Mouse (Mus musculus) bone marrow, adult 2 months (tissue): ENCODE results near the gene Anks1b.

Experiments used
- CTCF ChIP-seq: fragments of 200-500 bp; IDR thresholded peaks from 2 replicates; pipeline ENCODE4 v1.5.1; 2011; ENCODE audit warnings: low read length, control low read depth; ENCODE audit not compliant: control insufficient read depth, insufficient read depth
- POLR2A ChIP-seq: fragments of 200-500 bp; IDR thresholded peaks from 2 replicates; pipeline ENCODE4 v1.6.1; 2011; ENCODE audit warnings: low read depth, mild to moderate bottlenecking, control low read depth, low read length, borderline replicate concordance; ENCODE audit not compliant: control insufficient read depth

GRCm38 (mm10) chr10:90116867-90117266 is 243.6 kb downstream of the Anks1b start:
- TF ChIP-seq POLR2A: no peak
- no peak for TF ChIP-seq CTCF
